ENCODE assay signal across 26 mouse cellular contexts in genomic region chr8:56278545-56279063, GRCm38 (mm10). TPM values are rescaled to one million over a fixed set of nuclear protein-coding genes. Genes with fewer than 3 reads are reported as not detected.
DNase-seq lines count a peak whose midpoint lies in the region; ATAC-seq and TF ChIP-seq lines count a peak whose summit lies in the region.
"Had no signal": no experiment of that assay in that cellular context is flagged by ENCODE, and none has a peak within 500 bp of the region (broad histone marks: within the 10 kb centered on the region; RNA-seq: fewer than 3 reads in every experiment).

No protein-coding gene starts in this region.

- DNase-seq in liver, adult 2 months (ENCODE audit: extremely low read depth, low read depth, low spot score) = no peak
- no peak for DNase-seq in liver
- no peak for DNase-seq in midbrain, embryonic 14.5 days
- DNase-seq in Patski (ENCODE audit: low read depth, low spot score) = no peak
- DNase-seq in cerebellum, postnatal 14 days = no peak
- DNase-seq in kidney, postnatal 36 days = no peak
- DNase-seq: adrenal gland, adult 8-10 months; adrenal gland, postnatal 25 days; B cell, adult 2 months; cerebellum, adult 11-12 months; cerebellum, adult 8-10 months; cerebellum, postnatal 10 days; gastrocnemius, postnatal 10 days; heart, postnatal 10 days had no signal

- ATAC-seq in midbrain, embryonic 14.5 days (ENCODE audit: low FRiP score, low TSS enrichment) = 0 out of 2 replicates have a peak, but pooled peaks have one; percentile 46
- ATAC-seq in midbrain, embryonic 15.5 days (replicated peaks) = no peak
- peak; percentile 47 for ATAC-seq in Patski
- ATAC-seq: activated CD4-positive, CD25-positive, alpha-beta regulatory T cell, adult 4 months; CD4-positive, CD25-positive, alpha-beta regulatory T cell, adult 4 months; forebrain, embryonic 13.5 days; forebrain, embryonic 16.5 days; hindbrain, embryonic 16.5 days had no signal

- H3K27ac ChIP-seq in liver, adult 2 months (replicated peaks; ENCODE audit: insufficient read depth, low read depth, low read length) = peak overlapping the region; percentile 53
- no peak overlapping the region for H3K27ac ChIP-seq in midbrain, embryonic 14.5 days (replicated peaks; ENCODE audit: low read depth, low read length)
- H3K27ac ChIP-seq in midbrain, embryonic 15.5 days = no peak overlapping the region
- H3K27ac ChIP-seq: forebrain, embryonic 10.5 days; forebrain, embryonic 13.5 days; heart, embryonic 15.5 days; hindbrain, embryonic 10.5 days; hindbrain, embryonic 13.5 days had no signal

- no peaks in the 10 kb centered on the region for H3K27me3 ChIP-seq in liver, adult 2 months (ENCODE audit: control insufficient read depth, insufficient read depth, low read length)
- no peaks in the 10 kb centered on the region for H3K27me3 ChIP-seq in midbrain, embryonic 14.5 days (ENCODE audit: control insufficient read depth, insufficient read depth, low read length)
- H3K27me3 ChIP-seq in midbrain, embryonic 15.5 days (replicated peaks) = no peaks in the 10 kb centered on the region
- no peaks in the 10 kb centered on the region for H3K27me3 ChIP-seq in Patski
- H3K27me3 ChIP-seq: forebrain, embryonic 13.5 days; heart, embryonic 15.5 days; hindbrain, embryonic 13.5 days had no signal

- TF ChIP-seq CTCF in liver, adult 2 months (IDR thresholded peaks at IDR 0.05; ENCODE audit: low read depth, low read length) = no peak
- no peak for TF ChIP-seq CTCF in Patski (IDR thresholded peaks at IDR 0.05)

- H3K36me3 ChIP-seq in liver, adult 2 months (ENCODE audit: control insufficient read depth, insufficient read depth, low read length) = no peaks in the 10 kb centered on the region
- H3K36me3 ChIP-seq in midbrain, embryonic 14.5 days (ENCODE audit: control insufficient read depth, insufficient read depth, low read length) = no peaks in the 10 kb centered on the region
- H3K36me3 ChIP-seq in midbrain, embryonic 15.5 days (replicated peaks) = no peaks in the 10 kb centered on the region
- H3K36me3 ChIP-seq: forebrain, embryonic 10.5 days; heart, embryonic 15.5 days; hindbrain, embryonic 10.5 days; hindbrain, embryonic 13.5 days had no signal

- TF ChIP-seq POLR2A in liver, adult 2 months (IDR thresholded peaks at IDR 0.05; ENCODE audit: extremely low read depth, insufficient read depth, low read length) = no peak

- no peaks in the 10 kb centered on the region for H3K79me2 ChIP-seq in liver, adult 2 months (ENCODE audit: control insufficient read depth, insufficient read depth, low read length)

- POLR2A ChIA-PET in Patski (lab: Charles Lee) = no interaction called here

- no peak overlapping the region for H3K9ac ChIP-seq in liver, adult 2 months (ENCODE audit: low read depth, low read length)
- no peak overlapping the region for H3K9ac ChIP-seq in midbrain, embryonic 14.5 days (replicated peaks; ENCODE audit: low read length)
- no peak overlapping the region for H3K9ac ChIP-seq in midbrain, embryonic 15.5 days
- H3K9ac ChIP-seq: forebrain, embryonic 13.5 days; heart, embryonic 15.5 days; hindbrain, embryonic 13.5 days had no signal

- H3K9me3 ChIP-seq in midbrain, embryonic 14.5 days (ENCODE audit: control insufficient read depth, low read length) = no peaks in the 10 kb centered on the region
- no peaks in the 10 kb centered on the region for H3K9me3 ChIP-seq in midbrain, embryonic 15.5 days
- H3K9me3 ChIP-seq: forebrain, embryonic 10.5 days; forebrain, embryonic 13.5 days; heart, embryonic 15.5 days; hindbrain, embryonic 10.5 days; hindbrain, embryonic 13.5 days had no signal

- in situ Hi-C loops in Patski (cut with MboI; ENCODE audit: low pct_unique_long_range_greater_than_20kb) = no loop called here

- CTCF ChIA-PET in Patski (lab: Charles Lee) = no interaction called here

- WGBS in liver, adult 2 months = 86% methylated on average over 2 of the region's 2 CpGs
- 71% methylated on average over 2 of the region's 2 CpGs for WGBS in midbrain, embryonic 14.5 days
- WGBS in midbrain, embryonic 15.5 days = 73% methylated on average over 2 of the region's 2 CpGs

- H3K4me1 ChIP-seq in liver, adult 2 months (ENCODE audit: control insufficient read depth, insufficient read depth, low read length) = peaks cover 2% of the 10 kb centered on the region; the same call in 1 of the 2 replicates
- no peaks in the 10 kb centered on the region for H3K4me1 ChIP-seq in midbrain, embryonic 14.5 days (ENCODE audit: control insufficient read depth, insufficient read depth, low read length)
- no peaks in the 10 kb centered on the region for H3K4me1 ChIP-seq in midbrain, embryonic 15.5 days
- H3K4me1 ChIP-seq: forebrain, embryonic 10.5 days; forebrain, embryonic 13.5 days; heart, embryonic 15.5 days; hindbrain, embryonic 10.5 days; hindbrain, embryonic 13.5 days had no signal

- no peak overlapping the region for H3K4me2 ChIP-seq in midbrain, embryonic 14.5 days (ENCODE audit: low read length)
- no peak overlapping the region for H3K4me2 ChIP-seq in midbrain, embryonic 15.5 days
- H3K4me2 ChIP-seq: forebrain, embryonic 13.5 days; heart, embryonic 11.5 days; heart, embryonic 15.5 days; hindbrain, embryonic 13.5 days had no signal

- no peak overlapping the region for H3K4me3 ChIP-seq in liver, adult 2 months (ENCODE audit: insufficient read depth, low read depth, low read length)
- no peak overlapping the region for H3K4me3 ChIP-seq in midbrain, embryonic 14.5 days (replicated peaks; ENCODE audit: low read depth, low read length)
- H3K4me3 ChIP-seq in midbrain, embryonic 15.5 days = no peak overlapping the region
- H3K4me3 ChIP-seq: forebrain, embryonic 10.5 days; forebrain, embryonic 13.5 days; heart, embryonic 15.5 days; hindbrain, embryonic 10.5 days; hindbrain, embryonic 13.5 days had no signal

RNA-seq across cellular contexts. Expression of gene Hpgd, which starts 15.8 kb away (rescaled TPM):
- total RNA-seq in liver, adult 2 months (2014; rRNA removed) = 248 and 368 TPM in 2 replicates
- 59.8 and 76.5 TPM in 2 replicates for polyA plus RNA-seq in liver, adult 2 months (2012; rRNA removed)
- polyA plus RNA-seq in midbrain, embryonic 14.5 days (2014; fragmentation: Nextera tagmentation; extraction: Ambion mirVana) = 2.7 and 5.5 TPM in 2 replicates
- 3.8 and 4.0 TPM in 2 replicates for polyA plus RNA-seq in midbrain, embryonic 15.5 days (2015; fragmentation: Nextera tagmentation; extraction: Ambion mirVana)
- polyA plus RNA-seq in Patski (2021) = 0.12 TPM
- total RNA-seq: MEL had no signal
